Mouse (Mus musculus) left cerebral cortex, adult 8-10 months (tissue): Measurements from ENCODE around the gene Kars. TPM values are rescaled to one million over a fixed set of nuclear protein-coding genes. Genes with fewer than 3 reads are reported as not detected.

Experiments
- DNase-seq, 2 experiments: peaks; one replicate each; pipeline ENCODE4 v3.0.0; 2022; ENCODE audit warnings: low spot score in 2 of 2
- total RNA-seq, 4 experiments: library from RNA; stranded (reverse); gene quantifications; 2 replicates each; pipeline ENCODE4 v1.2.4; 2022

Kars gene
- total RNA-seq, 4 experiments from 2014 or later, result 80.3 to 90.3 (median 84.7) TPM

GRCm38 (mm10) chr8:111947144-111947543 lies 64.0 kb downstream of the Kars start:
- no peak for DNase-seq

- no peak for DNase-seq
These were observed 67.6 kb downstream of the Kars start for GRCm38 (mm10) chr8:111943544-111943943.

Other genes starting within 250 kb of the Kars start
- 10 to 100 TPM; 67.7 to 86.2 (median 79.4) TPM for gene Cfdp1, start 157.0 kb downstream of the Kars start, total RNA-seq
- 1 to 10 TPM; 3.4 to 4.1 (median 3.6) TPM for gene Tmem170, start 134.6 kb downstream of the Kars start, total RNA-seq
- under 1 TPM; 0.30 to 0.80 (median 0.53) TPM for gene Chst5, start 100.9 kb downstream of the Kars start, total RNA-seq
- gene Tmem231, start 77.4 kb downstream of the Kars start, total RNA-seq, result 10 to 100 TPM; 11.6 to 13.2 (median 12.5) TPM
- gene Gabarapl2, start 70.6 kb downstream of the Kars start, total RNA-seq, result 100 to 1,000 TPM; 211 to 236 (median 227) TPM
- 1 to 10 TPM; 5.3 to 8.0 (median 5.9) TPM for gene Adat1, start 19.0 kb downstream of the Kars start, total RNA-seq
- gene Terf2ip, start 75 bp upstream of the Kars start, total RNA-seq, result 10 to 100 TPM; 38.9 to 42.5 (median 40.4) TPM
- gene Gm6793, start 3.7 kb upstream of the Kars start, total RNA-seq, result under 1 TPM in 1 of 4 experiments, not detected in 3; 0.30 TPM